Mouse (Mus musculus): Measurements from ENCODE around the gene Gm16442.
"Not testable (repeated sequence)": the region's sequence is repeated elsewhere in the genome, so short reads cannot be mapped to it uniquely, and the experiment has no call there.

DNA sequence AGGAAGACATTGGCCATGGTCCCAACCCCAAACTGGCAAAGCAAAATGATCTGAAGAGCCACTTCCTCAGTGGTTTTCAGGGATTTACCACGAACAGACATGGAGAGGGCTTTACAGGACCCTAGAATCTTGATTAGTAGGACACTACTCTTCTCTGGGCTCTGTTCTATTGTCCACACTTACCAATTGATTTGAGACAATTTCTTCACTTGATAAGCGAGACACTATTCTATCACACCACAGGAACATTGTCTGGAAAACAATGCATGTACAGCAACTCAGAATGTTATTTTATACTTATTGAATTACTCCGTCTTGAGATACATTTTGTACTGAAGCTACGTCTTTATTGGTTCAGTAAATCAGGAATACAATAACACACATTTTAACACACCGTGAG is 16.6 kb upstream of the Gm16442 start, which contains the start of gene Vmn1r93:
- not testable (repeated sequence) for TF ChIP-seq CTCF (IDR thresholded peaks at IDR 0.05; ENCODE audit: extremely low read depth, insufficient read depth, insufficient read length, insufficient replicate concordance); POLR2A (IDR thresholded peaks at IDR 0.05; ENCODE audit: low read depth, low read length)

Data from spleen, adult 2 months (tissue).